Mouse (Mus musculus) kidney, adult 2 months (tissue): Measurements from ENCODE around the gene Cstb.

ENCODE experiments used
- CTCF ChIP-seq: fragments of 200-500 bp; conservative IDR thresholded peaks from 2 replicates; pipeline ENCODE4 v1.5.1; 2011; ENCODE audit warnings: low read depth, mild to moderate bottlenecking, control low read depth, low read length, moderate library complexity, mixed read lengths; ENCODE audit not compliant: insufficient read depth, insufficient read length
- POLR2A ChIP-seq: fragments of 200-500 bp; IDR thresholded peaks from one replicate; pipeline ENCODE4 v1.6.1; 2011; ENCODE audit warnings: low read depth, low read length, control low read depth

- no peak for TF ChIP-seq CTCF
- TF ChIP-seq POLR2A: no peak
These were observed 20.7 kb downstream of the Cstb start for GRCm38 (mm10) chr10:78446195-78446594.
